Mouse (Mus musculus) E14TG2a.4 (cell line): Measurements from ENCODE around the gene Tbc1d21.

Experiments
- CTCF ChIP-seq: conservative IDR thresholded peaks from 2 replicates; pipeline ENCODE4 v1.5.1; 2014; ENCODE audit warnings: low read length
- NANOG ChIP-seq: IDR thresholded peaks from 2 replicates; pipeline ENCODE4 v1.6.1; 2014; ENCODE audit warnings: borderline replicate concordance, low read length, mixed read lengths
- POU5F1 ChIP-seq: IDR thresholded peaks from 2 replicates; pipeline ENCODE4 v1.6.1; 2014; ENCODE audit warnings: low read length, borderline replicate concordance

- no peak for TF ChIP-seq CTCF
- TF ChIP-seq NANOG: no peak
- no peak for TF ChIP-seq POU5F1
Observed at GRCm38 (mm10) chr9:58411556-58411955, 41.3 kb upstream of the Tbc1d21 start.
